Mouse (Mus musculus): ENCODE results near the gene Bloc1s2. TPM values are rescaled to one million over a fixed set of nuclear protein-coding genes. Genes with fewer than 3 reads are reported as not detected.

Bloc1s2 gene
- 179 and 203 TPM in 2 replicates for polyA plus RNA-seq (2012)

GRCm38 (mm10) chr19:44145702-44146567, at the start of gene Bloc1s2:
TSS of gene Bloc1s2 (minus strand) at chr19:44146446.

DNA sequence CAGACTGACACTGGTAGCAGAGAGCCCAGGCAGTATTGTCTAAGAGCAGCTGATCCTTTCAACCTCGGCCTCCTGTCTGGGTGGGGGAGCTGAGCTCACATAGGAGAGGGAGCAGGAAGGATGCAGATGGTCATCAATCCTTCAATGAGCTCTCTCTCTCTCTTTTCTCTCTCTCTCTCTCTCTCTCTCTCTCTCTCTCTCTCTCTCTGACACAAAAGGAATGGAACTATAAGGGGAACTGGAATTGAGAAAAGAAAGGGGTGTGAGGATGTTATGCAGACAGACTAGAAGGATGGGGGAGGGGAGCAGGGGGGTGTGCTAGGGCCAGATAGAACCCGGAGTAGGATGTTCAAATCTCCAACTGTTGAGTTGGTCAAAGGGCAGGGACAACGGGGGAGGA, 46.1 kb upstream of the Bloc1s2 start, which contains the start of gene Pkd2l1:
TSS of gene Pkd2l1 (minus strand) at position 101 of the 400 bp plus-strand sequence.

DNA sequence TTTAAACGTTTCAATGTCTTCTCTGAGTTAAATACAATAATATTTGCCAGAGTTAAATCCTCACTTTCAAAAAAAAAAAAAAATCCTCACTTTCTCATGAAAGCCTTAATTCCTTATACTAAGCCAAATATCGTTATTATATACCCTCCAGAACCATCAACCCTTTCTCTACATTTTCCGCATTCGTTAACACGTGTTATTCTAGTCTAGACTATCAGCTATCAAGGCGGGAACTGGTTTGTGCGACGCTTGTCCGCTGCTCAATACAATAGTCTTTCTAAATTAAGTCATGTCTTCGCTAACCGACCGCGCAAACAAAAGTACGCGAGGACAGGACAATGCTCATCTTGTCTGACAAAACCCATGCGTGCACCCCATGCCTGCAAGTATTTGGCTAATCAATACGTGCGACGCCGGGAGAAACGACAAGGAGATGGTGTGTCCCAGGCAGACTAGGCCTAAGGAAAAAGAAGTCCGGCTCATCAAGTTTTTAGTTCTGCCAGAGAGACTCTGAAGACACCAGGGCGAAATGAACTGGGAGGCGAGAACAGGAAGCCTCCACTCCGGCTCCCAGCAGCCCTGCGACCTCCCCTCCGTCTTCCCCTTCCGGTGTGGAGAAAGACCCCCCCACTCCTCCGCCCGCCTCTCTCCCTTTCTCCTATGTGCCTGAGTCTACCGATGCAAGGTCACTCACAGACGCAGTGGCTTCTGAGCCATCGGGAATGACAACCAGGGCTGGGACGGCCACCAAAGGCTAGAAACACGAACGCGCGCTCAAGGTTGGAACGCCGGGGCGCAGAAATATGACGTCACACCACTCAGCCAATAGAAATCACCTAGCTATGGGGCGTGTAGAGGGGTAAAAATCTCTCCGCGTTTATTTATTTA, 10.9 kb downstream of the Bloc1s2 start, which contains the start of gene Cwf19l1:
TSS of gene Cwf19l1 (minus strand) at position 805 of the 888 bp plus-strand sequence.

GRCm38 (mm10) chr19:44106831-44107660, 39.2 kb downstream of the Bloc1s2 start, which contains the start of gene Chuk:
TSS of gene Chuk (minus strand) at chr19:44107480.

Other genes with a start within 250 kb of the Bloc1s2 start
- 6.0 and 6.6 TPM in 2 replicates for gene Dnmbp, start 206.3 kb downstream of the Bloc1s2 start, polyA plus RNA-seq (2012)
- 0.38 and 0.53 TPM in 2 replicates for gene Cpn1, start 159.9 kb downstream of the Bloc1s2 start, polyA plus RNA-seq (2012)
- gene Cyp2c23, start 117.2 kb downstream of the Bloc1s2 start, polyA plus RNA-seq (2012) = not detected in 2 replicates
- 26.3 and 30.6 TPM in 2 replicates for gene Erlin1, start 76.7 kb downstream of the Bloc1s2 start, polyA plus RNA-seq (2012)
- 14.5 TPM in 2 replicates for gene Chuk, start 39.0 kb downstream of the Bloc1s2 start, polyA plus RNA-seq (2012)
- gene Cwf19l1, start 10.6 kb downstream of the Bloc1s2 start, polyA plus RNA-seq (2012) = 5.7 and 6.5 TPM in 2 replicates
- not detected in 2 replicates for gene Pkd2l1, start 46.0 kb upstream of the Bloc1s2 start, polyA plus RNA-seq (2012)
- not detected in 2 replicates for gene Scd3, start 56.8 kb upstream of the Bloc1s2 start, polyA plus RNA-seq (2012)
- gene Scd2, start 147.2 kb upstream of the Bloc1s2 start, polyA plus RNA-seq (2012) = 9.7 and 10.6 TPM in 2 replicates
- gene Scd4, start 186.6 kb upstream of the Bloc1s2 start, polyA plus RNA-seq (2012) = 0.02 and 0.04 TPM in 2 replicates